Mouse (Mus musculus) thymus, adult 2 months (tissue): ENCODE measurements at regions not wholly inside any gene's neighbourhood (a gene's known extent, or its start where the extent isn't known, plus 50 kb on each side); places are given as distances from the start of the nearest gene placed in this dataset.
"Not testable (repeated sequence)": the region's sequence is repeated elsewhere in the genome, so short reads cannot be mapped to it uniquely, and the experiment has no call there.

Experiments
- DNase-seq: peaks from one replicate; pipeline ENCODE4 v3.0.0; 2021
- H3K27ac ChIP-seq: fragments of 200-500 bp; 2 replicates; pipeline ENCODE4 v1.5.1; 2012; ENCODE audit warnings: low read length, control low read depth; ENCODE audit not compliant: control insufficient read depth, insufficient read depth
- H3K27me3 ChIP-seq: fragments of 200-500 bp; 2 replicates; pipeline ENCODE4 v1.6.1; 2012; ENCODE audit warnings: mild to moderate bottlenecking, low read length, moderate library complexity, mixed read lengths; ENCODE audit not compliant: control insufficient read depth, insufficient read depth
- H3K36me3 ChIP-seq: fragments of 200-500 bp; 2 replicates; pipeline ENCODE4 v1.6.1; 2012; ENCODE audit warnings: mild to moderate bottlenecking, low read length, moderate library complexity; ENCODE audit not compliant: control insufficient read depth, insufficient read depth
- H3K4me1 ChIP-seq: fragments of 200-500 bp; replicated peaks from 2 replicates; pipeline ENCODE4 v1.6.1; 2012; ENCODE audit warnings: low read length; ENCODE audit not compliant: control insufficient read depth, insufficient read depth
- H3K4me3 ChIP-seq: fragments of 200-500 bp; 2 replicates; pipeline ENCODE4 v1.5.1; 2012; ENCODE audit warnings: mild to moderate bottlenecking, low read length, control low read depth, moderate library complexity; ENCODE audit not compliant: control insufficient read depth, insufficient read depth
- WGBS: fragments of 180-500 bp; shearing (Covaris S2); methylation state at CpG from one replicate; pipeline ENCODE4 v1.1.7; 2018; 5-methylcytosine and 5-hydroxymethylcytosine counted together

DNA sequence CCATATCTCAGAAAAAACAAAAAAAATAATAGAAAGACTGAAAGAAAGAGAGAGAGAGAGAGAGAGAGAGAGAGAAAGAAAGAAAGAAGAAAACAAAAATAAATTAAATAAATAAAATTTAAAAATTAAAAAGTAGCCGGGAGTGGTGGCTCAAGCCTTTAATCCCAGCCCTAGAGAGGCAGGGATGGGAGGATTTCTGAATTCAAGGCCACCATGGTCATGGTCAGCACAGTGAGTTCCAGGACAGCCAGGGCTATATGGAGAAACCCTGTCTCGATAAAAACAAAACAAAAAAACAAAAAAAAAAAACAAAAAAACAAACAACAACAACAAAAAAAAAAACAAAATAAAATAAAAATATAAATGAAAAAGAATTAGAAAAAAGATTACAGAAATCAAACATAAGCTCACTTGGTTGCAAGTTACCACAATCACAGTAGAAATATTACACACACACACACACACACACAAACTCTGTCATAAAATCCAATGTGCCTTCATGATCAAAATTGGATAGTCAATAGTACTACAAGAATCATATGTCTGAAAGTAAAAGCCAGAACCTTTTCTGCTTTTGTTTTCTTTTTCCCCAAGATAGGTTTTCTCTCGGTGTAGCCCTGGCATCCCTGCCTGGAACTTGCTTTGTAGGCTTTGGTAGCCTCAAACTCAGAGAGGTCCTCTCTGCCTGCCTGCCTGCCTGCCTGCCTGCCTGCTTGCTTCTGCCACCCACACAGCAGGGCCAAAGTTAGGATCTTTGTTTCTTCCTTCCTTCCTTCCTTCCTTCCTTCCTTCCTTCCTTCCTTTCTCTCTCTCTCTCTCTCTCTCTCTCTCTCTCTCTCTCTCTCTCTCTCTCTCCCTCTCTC, 476.1 kb upstream of the Olfr161 start:
- not testable (repeated sequence) for H3K36me3 ChIP-seq, H3K27ac ChIP-seq, H3K27me3 ChIP-seq, H3K4me3 ChIP-seq, H3K4me1 ChIP-seq
- 56% methylated on average over 3 of the region's 3 CpGs for WGBS
- peak; percentile 43 for DNase-seq

GRCm38 (mm10) chr16:3115336-3116112, 475.3 kb upstream of the Olfr161 start:
- H3K36me3 ChIP-seq, H3K4me3 ChIP-seq, H3K27ac ChIP-seq, H3K27me3 ChIP-seq, H3K4me1 ChIP-seq: not testable (repeated sequence)
- 78% methylated on average over 9 of the region's 9 CpGs for WGBS
- peak; percentile 33 for DNase-seq

GRCm38 (mm10) chr16:3116113-3116511, 474.7 kb upstream of the Olfr161 start:
- H3K27me3 ChIP-seq, H3K4me1 ChIP-seq, H3K27ac ChIP-seq, H3K36me3 ChIP-seq, H3K4me3 ChIP-seq: not testable (repeated sequence)
- 83% methylated on average over 2 of the region's 3 CpGs for WGBS
- DNase-seq, result peak; percentile 43

DNA sequence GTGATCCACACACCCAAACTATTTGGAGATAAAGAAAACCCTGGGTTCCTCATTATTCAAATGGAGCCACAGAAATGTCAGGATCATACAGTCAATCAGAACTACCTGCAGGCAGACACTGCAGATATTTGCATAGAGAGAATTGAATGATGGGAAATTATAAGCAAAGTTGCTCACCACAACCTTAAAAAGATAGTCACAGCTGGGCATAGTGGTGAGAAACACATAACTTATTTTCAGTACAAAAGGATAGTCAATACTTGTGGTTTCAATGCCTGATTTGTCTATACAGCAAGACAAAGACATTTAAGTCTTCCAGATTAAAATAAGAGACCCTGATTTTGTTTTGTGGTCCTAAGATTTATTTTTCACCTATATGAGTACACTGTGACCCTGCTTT, 469.6 kb upstream of the Olfr161 start:
- H3K36me3 ChIP-seq, H3K27ac ChIP-seq, H3K4me1 ChIP-seq, H3K4me3 ChIP-seq, DNase-seq, H3K27me3 ChIP-seq: not testable (repeated sequence)

GRCm38 (mm10) chr16:3122145-3122860, 468.5 kb upstream of the Olfr161 start:
- WGBS, result 55% methylated on average over 4 of the region's 6 CpGs
- not testable (repeated sequence) for H3K27me3 ChIP-seq, H3K4me3 ChIP-seq, H3K36me3 ChIP-seq, H3K27ac ChIP-seq, H3K4me1 ChIP-seq, DNase-seq

- not testable (repeated sequence) for H3K36me3 ChIP-seq, H3K27ac ChIP-seq, H3K4me1 ChIP-seq, H3K4me3 ChIP-seq, H3K27me3 ChIP-seq
- DNase-seq, result peak; percentile 49
- WGBS, result 72% methylated on average over 8 of the region's 8 CpGs
Observed at GRCm38 (mm10) chr16:3122861-3123477, 467.9 kb upstream of the Olfr161 start.

DNA sequence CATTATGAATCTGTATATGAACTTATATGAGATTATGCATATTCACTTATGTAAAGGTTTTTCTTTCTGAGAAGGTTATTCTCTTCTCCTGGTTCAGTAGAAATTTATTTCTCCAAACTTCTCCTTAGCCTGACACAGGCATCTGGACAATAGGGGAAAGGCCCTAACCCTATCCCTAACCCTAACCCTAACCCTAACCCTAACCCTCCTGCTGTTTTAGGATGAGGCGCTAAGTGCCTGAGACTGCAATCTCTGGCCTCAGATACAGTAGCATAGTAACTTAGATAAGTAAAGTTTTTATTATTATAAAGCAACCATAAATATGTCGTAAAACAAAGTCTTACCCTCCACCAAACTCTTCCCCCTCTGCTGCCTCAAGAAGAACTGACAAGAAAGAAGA, 463.5 kb upstream of the Olfr161 start:
- H3K4me3 ChIP-seq, H3K4me1 ChIP-seq, H3K27me3 ChIP-seq, DNase-seq, H3K27ac ChIP-seq, H3K36me3 ChIP-seq: not testable (repeated sequence)
- 41% methylated on average over 2 of the region's 2 CpGs for WGBS
